Mouse (Mus musculus) activated CD4-positive, CD25-positive, alpha-beta regulatory T cell, adult 4 months (primary cell): ENCODE data around the gene Gmppa. TPM values are rescaled to one million over a fixed set of nuclear protein-coding genes. Genes with fewer than 3 reads are reported as not detected.
A peak's percentile ranks its signal among the peaks of the same experiment; 100 is the strongest.

ENCODE experiments used
- ATAC-seq: one replicate; pipeline ENCODE4 v1.8.0; 2017
- polyA plus RNA-seq, 2 experiments: library from polyadenylated mRNA; unstranded; fragments of 100-300 nt; shearing (Covaris generic); gene quantifications; one replicate each; pipeline ENCODE4 v1.2.1; 2017

Gene Gmppa
- polyA plus RNA-seq: 10 to 100 TPM; 43.8 to 51.5 TPM

DNA sequence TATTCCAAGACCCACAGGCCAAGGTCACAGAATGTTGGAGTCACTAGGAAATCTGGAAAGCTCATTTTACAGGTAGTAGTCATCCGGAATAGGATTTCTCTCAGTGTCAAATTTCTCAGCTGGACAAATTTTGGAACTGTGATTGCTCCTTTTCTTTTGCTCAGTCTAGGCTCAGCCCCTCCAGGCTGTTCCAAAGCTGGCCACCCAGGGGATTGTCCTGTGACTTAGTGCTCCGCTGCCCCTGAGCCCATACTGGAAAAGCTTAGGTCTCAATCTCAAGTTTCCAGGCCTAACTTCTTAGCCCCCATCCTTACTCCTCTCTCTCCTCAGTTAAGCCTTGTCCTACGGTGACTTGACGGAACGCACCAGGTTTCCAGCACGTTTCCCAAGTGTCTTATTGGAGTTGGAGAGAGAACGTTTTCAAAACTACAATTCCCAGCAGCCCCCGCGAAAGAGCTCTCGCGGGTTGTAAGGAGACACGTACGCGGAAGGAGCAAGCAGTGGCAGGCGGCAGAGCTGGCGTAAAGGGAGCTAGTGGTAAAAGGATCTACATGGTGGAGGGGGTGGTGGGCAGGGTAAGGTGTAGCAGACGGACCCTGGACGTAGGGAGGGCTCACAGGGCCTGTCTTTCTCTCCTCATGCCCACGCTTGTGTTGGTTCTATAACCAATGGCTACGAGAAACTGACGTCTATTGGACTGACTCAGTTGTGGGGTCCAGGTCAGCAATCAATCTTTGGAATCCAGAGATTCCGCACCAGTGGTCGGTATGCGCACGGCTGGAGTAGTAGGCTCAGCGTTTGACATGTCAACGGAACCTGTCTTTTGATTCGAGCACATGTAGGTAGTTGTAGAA, at the start of gene Gmppa:
Gene Gmppa (plus strand): TSS at position 456 of the 854 bp plus-strand sequence.
- peak; percentile 100 for ATAC-seq

DNA sequence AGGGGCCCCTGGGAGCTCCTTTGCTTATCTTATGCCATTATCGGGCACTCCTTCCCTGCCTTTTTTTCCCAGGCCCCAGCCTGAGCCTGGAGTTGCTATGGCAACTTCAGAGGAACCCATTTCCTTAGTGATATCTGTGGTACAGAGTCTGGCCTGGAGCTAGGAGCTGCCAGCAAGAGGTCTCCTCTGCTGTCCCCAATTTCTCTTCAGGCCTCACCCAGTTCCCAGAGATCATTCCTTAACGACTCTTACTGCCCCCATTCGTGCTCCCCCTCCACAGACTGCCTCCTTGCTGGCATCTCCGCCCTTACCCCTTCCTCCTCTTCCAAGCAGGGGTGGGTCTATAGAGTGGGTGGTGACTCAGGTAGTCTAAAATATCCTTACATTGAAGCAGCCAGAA, 49.6 kb upstream of the Gmppa start:
- ATAC-seq: no peak

DNA sequence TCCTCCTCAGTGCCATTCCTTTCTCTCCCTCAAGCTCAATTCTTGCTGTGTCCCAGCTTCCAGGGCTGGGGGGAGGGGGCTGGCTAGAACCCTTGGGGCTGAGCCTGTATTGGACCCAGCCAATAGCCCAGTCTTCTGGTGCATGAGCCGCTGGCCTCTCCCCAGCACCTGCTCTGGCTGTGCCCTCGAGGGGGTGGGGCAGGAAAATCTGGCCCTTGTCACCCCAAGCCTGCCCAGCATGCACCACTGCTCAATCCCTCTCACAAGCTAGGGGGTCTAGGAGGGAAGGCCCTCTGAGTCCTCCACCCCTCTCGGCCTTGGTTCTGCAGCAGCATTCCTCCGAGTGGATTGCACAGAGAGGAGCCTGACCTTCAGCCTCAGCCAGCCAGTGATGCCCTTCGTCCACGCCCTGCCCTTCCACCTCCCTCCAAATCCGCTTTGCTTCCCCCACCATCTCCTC, 48.2 kb upstream of the Gmppa start:
- ATAC-seq: no peak

DNA sequence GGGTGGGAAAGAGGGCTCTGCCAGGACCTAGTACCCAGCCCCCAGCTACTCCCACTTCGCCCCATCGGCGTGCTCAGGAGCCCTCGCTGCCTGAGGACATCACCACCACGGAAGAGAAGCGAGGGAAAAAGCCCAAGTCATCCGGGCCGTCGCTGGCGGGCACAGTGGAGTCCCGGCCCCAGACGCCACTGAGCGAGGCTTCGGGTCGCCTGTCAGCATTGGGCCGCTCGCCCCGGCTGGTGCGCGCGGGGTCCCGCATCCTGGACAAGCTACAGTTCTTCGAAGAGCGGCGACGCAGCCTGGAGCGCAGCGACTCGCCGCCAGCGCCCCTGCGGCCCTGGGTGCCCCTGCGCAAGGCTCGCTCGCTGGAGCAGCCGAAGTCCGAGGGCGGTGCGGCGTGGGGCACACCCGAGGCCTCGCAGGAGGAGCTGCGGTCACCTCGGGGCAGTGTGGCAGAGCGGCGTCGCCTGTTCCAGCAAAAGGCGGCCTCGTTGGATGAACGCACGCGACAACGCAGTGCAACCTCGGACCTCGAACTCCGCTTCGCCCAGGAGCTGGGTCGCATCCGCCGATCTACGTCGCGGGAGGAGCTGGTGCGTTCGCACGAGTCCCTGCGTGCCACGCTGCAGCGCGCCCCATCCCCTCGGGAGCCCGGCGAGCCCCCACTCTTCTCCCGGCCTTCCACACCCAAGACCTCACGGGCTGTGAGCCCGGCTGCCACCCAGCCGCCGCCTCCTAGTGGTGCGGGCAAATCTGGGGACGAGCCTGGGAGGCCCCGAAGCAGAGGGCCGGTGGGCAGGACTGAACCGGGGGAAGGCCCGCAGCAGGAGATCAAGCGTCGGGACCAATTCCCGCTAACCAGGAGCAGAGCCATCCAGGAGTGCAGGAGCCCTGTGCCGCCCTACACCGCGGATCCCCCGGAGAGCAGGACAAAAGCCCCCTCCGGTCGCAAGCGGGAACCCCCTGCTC, 47.5 kb upstream of the Gmppa start:
- no peak for ATAC-seq

DNA sequence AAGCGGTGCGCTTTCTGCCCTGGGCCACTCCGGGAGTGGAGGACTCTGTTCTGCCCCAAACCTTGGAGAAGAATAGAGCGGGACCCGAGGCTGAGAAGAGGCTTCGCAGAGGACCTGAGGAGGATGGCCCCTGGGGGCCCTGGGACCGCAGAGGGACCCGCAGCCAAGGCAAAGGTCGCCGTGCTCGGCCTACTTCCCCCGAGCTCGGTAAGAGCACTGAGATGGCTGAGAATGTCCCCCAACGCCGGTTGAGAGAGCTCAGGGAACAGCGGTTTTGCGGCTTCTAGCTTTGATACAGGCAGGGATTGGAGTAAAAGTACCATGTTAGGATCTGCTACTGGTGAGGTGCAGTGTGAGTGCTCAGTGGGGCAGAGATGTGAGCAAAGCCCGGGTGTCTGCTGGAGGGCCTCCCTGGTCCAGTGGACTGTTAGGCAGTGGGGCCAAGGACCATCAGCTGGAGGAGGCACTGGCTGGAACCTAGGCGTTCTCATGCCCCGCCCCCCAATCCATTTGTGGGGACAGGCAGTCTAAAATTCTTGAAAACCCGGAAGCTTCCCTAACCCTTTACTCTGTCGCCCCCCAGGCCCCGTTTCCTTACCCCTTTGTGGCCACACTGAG, 46.7 kb upstream of the Gmppa start:
- ATAC-seq: no peak

DNA sequence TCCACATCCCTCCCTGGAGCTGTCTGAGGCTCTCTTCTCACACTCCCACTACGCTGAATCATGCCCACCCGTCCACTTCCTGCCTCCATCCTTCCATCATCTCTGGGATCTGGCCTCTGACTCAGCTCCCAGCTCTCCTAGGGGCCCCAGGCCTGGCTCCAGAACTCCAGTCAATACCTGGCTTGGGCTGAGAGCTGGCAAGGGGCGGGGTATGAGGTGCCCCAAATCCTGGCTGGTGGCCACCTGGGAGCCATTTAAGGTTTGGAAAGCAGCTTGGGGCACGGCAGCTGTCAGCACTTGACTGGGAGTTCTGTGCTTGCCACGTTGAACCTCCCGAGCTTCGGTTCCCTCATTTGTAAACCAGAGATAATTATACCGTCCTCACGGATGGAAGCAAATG, 42.6 kb upstream of the Gmppa start:
- ATAC-seq: no peak

DNA sequence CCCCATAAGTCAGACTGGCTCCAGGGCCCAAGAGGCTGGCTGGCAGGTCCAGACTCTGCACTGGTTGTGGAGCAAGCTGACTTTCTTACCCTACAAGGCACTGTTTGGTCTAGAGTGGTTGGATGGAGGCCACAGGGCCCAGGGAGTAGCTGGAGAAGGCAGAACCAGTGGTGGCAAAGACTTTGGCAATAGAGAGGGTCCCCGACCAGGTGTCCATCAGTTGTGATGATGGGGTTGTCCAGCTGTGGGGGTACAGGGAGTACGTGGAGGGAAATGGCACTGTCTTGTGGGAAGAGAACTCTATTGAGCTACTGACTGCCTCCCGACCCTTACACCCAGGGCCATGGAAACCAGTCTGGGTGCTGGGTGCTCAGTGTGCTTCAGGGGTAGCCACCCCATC, 41.9 kb upstream of the Gmppa start:
- ATAC-seq: no peak

DNA sequence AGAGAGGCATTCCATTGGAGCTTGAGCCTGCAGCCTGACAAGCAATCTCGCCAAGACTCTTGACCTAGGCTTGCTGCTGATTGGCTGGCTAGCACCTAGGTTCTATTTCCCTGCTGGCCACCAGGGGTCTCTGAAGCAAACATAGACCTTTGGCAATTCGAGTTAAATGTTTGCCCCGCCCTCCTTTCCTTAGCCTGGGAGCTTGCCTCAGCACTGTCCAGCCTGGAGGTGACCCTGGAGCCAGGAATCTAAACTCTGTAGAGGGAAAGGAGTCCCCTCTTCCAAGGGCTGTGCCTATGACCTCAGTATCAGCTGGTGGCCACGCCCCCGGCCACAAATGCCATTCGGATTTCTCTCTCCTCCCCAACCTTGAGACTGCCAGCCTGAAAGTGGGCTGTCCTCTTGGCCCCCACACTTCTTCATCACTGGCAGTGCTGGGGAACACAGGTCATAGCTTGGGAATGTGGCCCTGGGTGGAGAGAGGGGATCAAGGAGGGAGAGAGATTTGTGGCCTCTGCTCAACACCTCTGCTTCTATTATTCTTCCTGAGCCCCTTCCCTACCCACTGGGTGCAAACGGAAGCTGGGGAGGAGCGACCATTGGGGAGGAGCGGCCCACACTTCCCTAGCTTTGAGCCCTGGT, 36.8 kb upstream of the Gmppa start:
- ATAC-seq: peak; percentile 65

DNA sequence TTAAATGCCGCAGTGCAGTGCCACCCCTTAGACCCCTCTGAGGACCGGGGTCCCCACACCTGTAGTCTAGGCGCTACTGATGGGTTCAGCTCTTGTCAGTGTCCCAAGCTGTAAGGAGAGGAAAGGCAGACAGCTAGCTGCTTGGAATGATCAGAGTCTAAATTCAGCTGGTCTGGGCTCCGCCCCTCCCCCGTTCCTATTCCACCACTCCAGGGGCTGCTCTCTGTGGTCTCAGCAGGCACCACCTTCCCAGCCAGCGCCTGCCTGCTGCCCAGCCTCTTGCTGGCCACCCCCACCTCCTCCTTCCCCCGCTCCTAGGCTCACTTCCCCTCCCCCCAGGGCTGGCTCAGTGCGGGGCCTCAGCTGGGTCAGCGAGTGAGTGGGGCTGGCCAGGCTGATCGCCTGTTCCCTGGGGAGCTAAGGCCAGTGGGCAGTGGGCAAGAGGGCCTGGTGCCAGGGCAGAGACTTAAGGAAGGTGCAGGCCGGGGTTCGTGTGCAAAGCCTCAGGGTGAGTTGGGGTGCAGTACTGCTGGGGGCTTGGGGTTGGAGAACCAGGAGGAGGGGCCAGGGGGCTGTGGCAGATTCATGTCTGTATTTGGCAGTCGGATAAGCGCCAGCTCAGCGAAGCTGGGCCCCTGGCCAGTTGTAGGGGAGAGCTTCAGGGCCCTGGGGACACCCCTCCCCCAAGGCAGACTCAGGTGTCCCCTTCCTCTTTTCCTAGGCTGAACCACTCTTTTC, 35.8 kb upstream of the Gmppa start:
- no peak for ATAC-seq

DNA sequence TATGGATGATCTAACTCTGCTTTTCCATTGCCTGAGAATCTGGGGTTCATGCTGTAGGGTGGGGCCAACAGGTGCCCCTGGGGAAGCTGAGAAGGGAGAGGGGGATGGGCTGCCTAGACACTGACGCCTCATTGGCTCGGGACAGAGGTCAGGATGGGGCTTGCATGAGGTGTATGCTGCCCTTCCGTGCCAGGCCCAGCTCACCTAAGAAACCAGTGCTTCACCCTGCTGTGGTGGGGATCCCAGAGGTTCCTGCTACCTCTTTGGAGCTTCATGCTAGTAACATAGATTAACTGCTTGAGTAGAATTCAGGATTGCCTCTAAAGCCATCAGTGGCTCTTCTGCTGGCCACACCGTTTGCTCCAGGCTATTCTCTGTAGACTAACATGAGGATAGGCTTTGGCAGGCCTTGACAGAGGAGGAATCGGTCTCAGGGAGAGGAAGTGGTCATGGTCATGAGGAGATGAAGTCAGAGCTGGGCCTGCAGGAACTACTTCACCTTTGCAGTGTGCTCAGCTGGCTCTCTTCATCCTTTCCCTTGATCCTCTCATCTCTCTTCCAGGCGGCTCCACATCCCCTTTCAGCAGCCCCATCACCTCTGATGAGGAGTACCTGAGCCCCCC, 35.1 kb upstream of the Gmppa start:
- ATAC-seq: no peak

DNA sequence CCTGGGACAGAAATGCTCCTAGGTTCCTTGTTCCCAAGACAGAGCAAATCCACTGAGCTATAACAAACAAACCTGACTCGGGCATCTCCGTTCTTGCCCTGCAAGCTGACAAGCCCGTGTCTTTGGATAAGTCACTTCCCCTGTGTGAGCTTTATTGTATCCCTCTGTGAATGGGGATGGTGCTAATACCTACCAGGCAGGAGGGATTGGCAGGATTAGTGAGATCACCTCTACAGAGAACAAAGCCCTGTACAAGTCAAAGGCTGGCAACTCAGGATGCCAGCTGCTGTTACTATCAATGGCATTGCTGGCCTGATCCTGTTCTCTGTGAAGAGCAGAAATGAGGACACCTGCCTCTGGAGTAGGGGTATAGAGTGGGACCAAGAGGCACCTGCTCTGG, 30.2 kb upstream of the Gmppa start:
- ATAC-seq: no peak

DNA sequence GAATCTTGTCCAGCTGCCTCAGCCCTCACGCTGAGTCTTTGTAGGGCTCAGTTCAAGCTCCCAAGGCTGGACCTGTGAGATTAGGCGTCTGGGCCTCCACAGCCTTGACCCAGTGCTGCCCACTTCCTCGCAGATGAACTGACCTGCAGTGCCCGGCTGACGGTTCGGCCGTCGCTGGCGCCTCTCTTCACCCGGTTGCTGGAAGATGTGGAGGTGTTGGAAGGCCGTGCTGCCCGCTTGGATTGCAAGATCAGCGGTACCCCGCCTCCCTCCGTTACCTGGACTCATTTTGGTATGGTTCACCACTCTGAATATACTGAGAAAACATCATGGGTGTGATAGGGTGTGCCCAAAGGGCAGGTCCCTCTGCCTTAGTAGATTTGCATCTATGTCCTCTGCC, 29.6 kb upstream of the Gmppa start:
- no peak for ATAC-seq

DNA sequence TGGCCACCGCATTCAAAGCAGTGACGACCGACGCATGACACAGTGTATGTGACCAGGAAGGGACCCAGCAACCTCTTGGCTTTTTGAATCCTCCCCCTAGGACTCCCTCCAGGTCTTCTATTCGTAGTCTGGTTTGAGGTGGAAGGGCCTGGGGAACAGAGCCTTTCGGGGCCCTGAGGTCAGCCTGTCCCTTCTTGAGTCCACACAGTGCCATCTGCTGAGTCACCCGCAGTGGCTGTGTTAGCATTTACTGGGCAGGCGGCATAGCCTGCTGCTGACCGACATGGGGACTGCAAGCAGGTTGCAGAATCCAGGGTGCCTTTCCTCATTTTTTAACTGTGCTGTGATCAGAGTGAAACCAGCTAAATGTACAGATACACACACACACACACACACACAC, 28.7 kb upstream of the Gmppa start:
- ATAC-seq: no peak

DNA sequence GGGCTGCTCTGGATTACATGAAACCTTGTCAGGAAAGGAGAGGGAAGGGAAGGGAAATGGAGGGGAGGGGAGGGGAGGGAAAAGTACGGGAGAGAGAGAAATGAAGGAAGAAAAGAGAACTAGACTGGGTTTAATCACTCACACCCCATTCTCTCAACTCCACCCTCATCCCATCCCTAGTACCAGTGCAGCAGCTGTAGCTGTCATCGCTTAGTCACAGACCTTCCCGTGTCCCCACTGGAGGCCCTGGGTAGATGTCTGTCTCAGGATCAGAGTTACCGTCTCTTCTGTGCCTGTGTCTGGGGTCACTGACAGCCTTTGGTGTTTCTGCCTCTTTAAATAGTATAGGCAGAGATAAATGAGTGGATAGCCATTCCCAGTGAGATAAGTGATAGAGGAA, 27.5 kb upstream of the Gmppa start:
- no peak for ATAC-seq

DNA sequence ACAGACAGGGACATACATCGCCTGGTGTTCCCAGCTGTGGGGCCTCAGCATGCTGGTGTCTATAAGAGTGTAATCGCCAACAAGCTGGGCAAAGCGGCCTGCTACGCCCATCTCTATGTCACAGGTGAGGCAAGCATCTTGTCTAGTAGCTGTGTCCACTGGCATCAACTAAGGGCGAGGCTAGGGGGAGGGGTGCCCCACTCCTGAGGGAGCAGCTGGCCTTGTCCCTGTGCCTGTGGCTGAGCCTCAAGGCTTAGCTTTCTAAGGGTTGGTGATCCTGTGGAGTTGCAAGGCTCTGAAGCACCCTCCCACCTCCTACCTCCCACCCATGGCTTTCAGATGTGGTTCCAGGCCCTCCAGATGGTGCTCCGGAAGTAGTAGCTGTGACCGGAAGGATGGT, 25.8 kb upstream of the Gmppa start:
- ATAC-seq: no peak

DNA sequence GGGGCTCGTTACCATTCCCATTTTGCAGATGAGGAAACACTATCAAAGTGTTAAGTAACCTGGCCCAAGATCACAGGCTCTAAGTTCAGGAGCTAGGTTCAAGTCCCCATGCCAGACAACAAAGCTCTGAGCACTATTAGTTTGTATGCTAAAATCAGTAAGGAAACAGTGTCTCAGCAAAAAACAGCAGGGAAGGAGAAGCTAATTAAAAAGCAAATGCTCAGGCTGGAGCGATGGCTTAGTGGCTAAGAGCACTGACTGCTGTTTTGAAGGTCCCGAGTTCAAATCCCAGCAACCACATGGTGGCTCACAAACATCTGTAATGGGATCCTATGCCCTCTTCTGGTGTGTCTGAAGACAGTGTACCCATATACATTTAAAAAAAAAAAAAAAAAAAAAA, 23.5 kb upstream of the Gmppa start:
- ATAC-seq: no peak

DNA sequence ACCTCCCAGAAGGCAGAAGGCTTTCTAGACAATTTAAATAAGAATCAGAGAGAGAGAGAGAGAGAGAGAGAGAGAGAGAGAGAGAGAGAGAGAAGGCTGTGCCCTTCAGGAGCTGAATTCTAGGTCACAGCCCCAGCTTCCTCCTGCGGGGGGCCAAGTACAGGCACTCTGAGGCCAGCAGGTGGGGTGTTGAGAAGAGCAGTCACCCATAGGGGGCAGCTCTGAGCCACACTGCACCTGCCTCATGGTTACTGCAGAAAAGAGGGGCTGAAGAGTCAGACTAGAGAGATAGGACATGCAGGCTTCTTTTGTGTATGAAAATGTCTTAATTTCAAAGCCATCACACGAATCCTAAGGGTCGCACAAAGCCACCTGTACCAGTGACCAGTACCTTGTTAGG, 22.0 kb upstream of the Gmppa start:
- ATAC-seq: no peak

DNA sequence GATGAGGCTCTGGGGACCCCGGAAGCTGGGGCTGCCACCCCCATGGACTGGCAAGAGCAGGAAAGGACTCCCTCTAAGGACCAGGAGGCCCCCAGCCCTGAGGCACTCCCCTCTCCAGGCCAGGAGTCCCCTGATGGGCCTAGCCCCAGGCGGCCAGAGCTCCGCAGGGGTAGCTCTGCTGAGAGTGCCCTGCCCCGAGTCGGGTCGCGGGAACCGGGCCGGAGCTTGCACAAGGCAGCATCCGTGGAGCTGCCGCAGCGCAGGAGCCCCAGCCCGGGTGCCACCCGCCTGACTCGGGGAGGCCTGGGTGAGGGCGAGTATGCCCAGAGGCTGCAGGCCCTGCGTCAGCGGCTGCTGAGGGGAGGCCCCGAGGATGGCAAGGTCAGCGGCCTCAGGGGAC, 13.9 kb upstream of the Gmppa start:
- ATAC-seq: no peak

DNA sequence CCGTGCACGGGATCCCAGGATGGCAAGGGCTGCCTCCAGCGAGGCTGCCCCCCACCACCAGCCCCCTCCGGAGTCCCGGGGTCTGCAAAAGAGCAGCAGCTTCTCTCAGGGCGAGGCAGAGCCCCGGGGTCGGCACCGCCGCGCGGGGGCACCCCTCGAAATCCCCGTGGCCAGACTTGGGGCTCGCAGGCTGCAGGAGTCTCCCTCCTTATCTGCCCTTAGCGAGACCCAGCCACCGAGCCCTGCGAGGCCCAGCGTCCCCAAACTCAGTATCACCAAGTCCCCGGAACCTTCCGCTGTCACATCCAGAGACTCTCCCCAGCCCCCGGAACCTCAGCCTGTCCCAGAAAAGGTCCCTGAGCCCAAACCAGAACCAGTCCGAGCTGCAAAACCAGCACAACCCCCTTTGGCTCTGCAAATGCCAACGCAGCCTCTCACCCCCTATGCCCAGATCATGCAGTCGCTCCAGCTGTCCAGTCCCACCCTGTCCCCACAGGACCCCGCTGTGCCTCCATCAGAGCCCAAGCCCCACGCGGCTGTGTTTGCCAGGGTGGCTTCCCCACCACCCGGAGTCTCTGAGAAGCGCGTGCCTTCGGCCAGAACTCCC, 13.4 kb upstream of the Gmppa start:
- ATAC-seq: no peak

DNA sequence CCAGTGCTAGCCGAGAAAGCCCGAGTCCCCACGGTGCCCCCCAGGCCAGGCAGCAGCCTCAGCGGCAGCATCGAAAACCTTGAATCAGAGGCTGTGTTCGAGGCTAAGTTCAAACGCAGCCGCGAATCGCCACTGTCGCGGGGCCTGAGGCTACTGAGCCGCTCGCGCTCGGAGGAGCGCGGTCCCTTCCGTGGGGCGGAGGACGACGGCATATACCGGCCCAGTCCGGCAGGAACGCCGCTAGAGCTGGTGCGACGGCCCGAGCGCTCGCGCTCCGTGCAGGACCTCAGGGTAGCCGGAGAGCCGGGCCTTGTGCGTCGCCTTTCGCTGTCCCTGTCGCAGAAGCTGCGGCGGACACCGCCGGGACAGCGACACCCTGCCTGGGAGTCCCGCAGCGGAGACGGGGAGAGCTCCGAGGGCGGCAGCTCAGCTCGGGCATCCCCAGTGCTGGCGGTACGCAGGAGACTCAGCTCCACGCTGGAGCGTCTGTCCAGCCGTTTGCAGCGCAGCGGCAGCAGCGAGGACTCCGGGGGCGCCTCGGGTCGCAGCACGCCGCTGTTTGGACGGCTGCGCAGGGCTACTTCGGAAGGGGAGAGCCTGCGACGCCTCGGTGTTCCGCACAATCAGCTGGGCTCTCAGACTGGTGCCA, 12.8 kb upstream of the Gmppa start:
- no peak for ATAC-seq
